Mouse (Mus musculus): Measurements from ENCODE around the gene Cbr4.

DNA sequence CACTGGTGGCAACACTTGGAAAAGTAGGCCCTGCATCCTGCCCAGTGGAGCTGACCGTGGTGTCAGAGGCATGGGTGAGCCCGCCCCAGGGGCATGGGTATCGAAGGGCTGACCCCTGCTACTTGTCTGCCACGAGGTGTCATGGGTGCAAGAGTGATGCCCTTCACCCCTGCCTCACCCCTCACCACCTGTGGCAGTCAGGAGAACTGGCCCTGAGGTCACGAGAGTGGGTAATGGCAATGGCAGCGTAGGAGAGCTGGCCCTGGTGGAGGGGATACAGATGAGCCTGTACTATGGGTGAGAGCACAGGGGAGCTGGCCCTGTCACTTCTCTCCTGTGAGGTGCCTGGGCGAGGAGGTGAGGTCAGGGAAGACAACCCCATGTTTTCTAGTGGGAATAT lies 27.8 kb upstream of the Cbr4 start:
- TF ChIP-seq CTCF (conservative IDR thresholded peaks at IDR 0.05; ENCODE audit: low read length) (no peak), POU5F1 (IDR thresholded peaks at IDR 0.05; ENCODE audit: borderline replicate concordance, low read length) (no peak), NANOG (IDR thresholded peaks at IDR 0.05; ENCODE audit: borderline replicate concordance, low read length) (no peak)

All from E14TG2a.4 (cell line).